Mouse (Mus musculus) right cerebral cortex, adult 2 months (tissue): ENCODE results near the gene Ppie.
"Not testable (repeated sequence)": the region's sequence is repeated elsewhere in the genome, so short reads cannot be mapped to it uniquely, and the experiment has no call there.

Experiments
- DNase-seq, 2 experiments: peaks; one replicate each; pipeline ENCODE4 v3.0.0; 2021 to 2022; ENCODE audit warnings: low spot score in 2 of 2

The Ppie gene

DNA sequence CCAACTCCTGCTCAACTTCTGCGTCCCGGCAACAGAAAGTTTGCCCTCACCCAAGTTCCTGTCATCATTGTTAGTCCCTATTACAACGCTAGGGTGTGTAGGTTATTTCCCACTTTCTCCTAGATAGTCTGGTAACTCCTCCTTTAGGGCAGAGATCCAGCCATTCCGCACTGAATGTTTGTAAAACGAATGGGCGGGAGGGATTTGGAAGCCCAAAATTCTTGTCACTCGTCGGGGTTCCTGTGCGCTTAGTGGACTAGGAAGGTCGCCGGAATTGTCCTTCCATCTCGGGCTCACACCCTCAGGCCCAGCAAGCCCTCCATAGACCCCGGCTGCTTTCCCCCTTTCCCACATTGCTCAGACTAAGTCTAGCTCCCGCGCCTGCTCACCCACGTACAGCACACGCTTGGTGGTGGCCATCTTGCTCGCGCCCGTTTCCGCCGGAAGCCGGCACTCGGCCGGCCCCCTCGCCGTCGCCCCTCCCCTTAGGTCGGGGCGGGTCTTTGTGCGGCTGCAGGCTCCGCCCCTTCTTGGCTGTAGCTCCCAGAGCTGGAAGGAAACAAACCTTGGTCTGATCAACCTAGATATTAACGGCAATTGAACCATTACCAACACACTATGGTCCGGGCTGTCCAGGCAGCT is at the start of gene Ppie:
Gene Ppie (minus strand): TSS at position 439 of the 642 bp plus-strand sequence.
- peak; percentile 66 to 75 for DNase-seq

DNA sequence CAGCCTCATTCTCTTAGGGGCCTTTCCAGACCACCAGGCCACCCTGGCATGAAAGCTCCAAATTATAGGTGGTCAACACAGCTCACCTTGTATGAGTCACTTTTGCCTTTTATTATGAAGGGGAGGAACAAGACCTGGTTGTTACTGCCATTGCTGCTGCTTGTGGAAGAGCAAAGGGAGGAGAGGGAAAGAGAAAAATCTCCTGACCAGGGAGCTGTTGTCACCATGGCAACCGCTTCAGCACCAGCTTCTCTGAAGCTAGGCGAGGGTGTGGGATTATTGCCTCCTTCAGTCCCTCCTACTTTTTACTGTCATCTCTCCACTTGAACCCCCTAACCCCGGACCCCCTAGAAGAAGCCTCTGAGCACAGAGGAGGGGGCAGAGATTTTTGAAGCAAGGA is 45.1 kb upstream of the Ppie start:
- DNase-seq: peak; percentile 58 to 71

DNA sequence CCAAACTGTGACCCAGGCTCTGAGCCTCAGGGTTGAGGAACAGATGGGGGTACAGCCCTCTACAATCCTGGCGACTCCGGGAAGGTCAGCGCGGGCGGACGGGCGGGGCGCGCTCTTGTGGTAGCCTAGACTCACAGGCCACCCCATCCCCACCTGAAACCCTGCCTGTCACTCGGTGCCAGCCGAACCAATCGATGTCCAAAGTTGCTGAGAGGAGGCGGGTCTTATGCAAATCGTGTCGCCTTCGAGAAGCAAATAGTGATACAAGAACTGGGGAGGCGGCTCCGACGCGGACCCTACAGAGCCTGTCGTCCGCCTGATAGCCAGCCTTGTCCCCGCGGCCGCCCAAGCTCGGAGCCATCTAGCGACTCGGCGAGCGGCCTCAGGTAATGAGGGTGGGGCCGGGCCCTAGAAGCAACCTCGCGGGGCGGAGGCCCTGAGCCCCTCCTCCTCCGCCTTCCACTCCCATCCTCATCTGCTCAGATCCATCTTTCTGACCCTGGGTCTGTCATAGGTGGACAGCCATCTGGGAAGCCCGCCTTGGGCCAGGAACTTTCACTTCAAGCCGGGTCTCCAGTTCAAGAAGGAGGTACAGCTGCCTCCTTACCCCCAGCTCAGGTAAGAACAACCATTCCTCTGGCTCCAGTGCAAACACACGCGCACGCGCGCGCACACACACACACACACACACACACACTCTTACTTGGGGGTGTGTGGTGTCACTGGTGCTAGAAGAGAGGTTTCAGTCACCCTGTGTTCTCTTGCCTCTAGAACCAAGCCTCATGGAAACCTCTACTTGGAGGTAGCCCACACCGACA is 43.7 kb upstream of the Ppie start:
- DNase-seq: peak; percentile 94 to 96

DNA sequence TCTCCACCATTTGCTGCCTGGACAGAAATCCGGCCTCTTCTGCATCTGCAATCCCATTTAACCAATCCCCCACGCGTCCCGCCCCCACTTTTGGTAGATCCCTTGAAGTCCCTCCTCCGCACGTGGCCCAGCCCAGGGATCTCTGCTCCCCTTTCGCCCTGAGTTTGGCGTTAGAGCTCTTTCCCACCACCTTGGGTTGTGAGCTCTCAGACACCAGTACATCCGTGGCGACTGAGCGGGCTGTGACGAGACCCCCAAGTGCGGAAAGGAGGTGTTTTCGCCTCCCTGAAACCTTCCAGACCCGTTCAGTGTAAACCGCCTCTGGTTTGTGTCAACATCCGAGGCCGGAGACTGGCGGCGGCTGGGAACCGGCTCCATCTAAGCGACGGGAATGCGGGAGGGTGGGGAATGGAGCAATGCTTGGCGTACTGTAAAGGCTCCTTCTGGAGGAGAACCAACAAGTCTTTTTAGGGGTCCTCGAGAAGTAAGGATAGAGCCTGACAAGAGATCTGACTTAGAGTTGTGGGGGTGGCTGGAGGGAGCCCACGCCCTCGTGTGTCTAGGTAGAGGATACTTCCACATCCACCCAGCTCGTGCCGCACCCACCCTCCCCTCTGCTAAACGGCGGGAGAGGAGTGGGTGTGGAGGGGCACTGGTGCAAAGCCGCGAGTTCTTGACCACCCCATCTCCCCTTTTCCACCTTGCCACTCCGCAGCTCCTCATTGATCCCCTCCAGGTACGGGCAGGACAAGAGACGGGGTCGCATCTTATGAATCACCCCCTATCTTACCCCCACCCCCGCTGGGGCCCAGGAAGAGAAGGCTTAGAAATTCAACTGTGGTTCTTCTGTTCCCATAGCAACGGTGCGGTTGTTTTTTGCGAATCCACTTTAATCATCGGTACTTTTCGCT is 42.8 kb upstream of the Ppie start, which contains the start of gene Hpcal4:
Gene Hpcal4 (plus strand): TSS at position 900 of the 911 bp plus-strand sequence.
- peak; percentile 64 to 65 for DNase-seq

DNA sequence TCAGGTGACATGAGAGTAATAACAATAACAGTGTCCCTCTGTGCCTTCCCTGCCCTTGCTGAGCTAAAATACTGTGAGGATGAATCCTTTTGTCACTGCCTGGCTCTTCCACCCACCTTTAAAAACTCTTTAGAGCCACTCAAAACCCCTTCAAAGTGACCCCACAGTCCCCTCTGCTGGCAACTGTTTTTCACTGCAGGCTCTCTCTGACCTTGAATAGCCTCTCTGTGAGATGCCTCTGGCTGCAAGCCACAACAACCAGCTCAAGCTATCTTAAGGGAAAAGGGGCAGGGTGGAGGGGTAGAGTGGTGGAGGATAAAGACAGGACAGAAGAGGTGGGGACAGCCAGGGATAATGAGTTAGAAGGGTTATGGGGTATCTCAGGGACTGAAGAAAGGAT is 32.1 kb upstream of the Ppie start:
- no peak for DNase-seq

DNA sequence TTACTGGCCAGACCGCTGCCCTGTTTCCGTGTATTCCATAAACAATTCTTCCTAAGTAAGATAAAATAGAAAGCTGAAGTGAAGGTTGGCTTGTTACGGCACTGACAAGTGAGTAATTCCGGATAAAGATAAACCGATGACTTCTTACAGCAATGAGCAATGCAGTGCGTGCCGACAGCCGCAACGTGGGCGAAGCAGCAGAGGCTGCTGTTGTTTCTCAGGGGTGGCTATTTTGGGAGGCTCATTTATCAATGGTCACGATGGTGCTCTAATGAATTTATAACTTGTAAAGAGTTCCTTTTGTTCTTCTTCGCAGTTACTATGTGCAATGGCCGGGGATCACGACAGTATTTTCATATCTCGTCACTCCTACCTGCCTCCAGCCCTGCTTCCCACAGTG is 24.4 kb upstream of the Ppie start:
- DNase-seq: peak; percentile 71 to 73

DNA sequence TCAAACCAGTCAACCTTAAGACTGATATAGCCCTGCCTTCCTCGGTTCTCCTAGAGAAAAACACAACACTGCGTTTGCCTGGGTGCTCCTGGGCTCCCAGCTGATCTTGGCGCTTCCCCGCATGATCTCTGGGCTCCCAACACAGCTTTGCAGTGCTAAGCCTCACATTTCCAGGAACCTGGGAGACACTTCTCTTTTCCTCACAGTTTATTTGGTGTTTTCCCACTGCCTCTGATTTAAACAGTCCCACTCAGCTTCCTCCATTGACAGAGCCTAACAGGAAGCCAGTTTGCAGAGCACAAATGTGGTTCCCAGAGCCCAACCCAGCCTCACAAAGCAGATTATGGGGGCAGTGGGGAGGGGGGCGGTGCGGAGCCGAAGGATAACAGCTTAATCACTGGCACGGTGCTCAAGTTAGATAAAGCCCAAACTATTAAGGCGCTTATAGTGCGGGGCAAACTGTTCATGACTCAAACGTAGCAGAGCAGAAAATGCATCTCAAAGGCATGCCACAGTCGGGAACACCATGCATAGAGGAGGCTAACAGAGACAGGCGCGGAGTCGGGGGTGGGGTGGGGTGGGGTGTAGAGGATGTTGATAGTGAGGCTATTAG is 22.7 kb upstream of the Ppie start:
- peak in 1 of 2 experiments; percentile 25 for DNase-seq

DNA sequence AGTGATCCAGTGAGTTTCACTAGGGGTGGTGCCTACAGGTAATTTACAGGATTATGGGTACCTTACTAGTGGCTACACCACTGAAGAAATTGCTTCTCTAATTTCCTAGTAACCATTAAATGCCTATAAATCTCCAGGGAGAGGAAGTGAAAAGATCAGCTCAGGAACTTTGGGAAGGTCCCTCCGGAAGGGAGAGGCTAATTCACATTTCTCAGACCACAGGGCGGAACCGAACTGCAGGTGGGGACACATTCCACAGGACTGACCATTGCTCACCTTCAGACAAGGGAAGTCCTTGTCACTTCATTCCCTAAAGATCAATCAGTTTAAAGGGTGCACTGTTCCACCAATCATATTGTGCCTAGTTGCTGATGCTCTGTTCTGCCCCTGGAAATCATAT is 21.5 kb upstream of the Ppie start:
- DNase-seq: not testable (repeated sequence)

DNA sequence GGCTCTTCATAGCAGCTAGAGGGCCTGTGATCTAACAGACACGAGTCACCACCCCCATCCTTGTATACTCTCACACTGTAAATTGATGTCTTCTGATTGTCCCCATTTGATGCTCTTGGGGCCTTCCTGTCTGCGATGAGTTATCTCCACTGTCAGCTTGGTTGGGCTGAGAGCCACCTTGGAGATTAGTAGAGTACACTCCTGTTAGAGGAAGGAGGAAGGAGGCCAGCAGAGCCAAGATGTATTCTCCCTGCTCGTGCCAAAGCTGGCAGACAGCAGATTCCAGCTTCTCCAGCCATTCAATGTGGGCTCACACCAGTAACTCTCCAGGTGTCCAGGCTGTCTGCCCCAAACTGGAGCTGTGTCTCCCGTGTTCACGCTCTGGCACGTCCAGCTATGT is 20.8 kb upstream of the Ppie start:
- DNase-seq: no peak

DNA sequence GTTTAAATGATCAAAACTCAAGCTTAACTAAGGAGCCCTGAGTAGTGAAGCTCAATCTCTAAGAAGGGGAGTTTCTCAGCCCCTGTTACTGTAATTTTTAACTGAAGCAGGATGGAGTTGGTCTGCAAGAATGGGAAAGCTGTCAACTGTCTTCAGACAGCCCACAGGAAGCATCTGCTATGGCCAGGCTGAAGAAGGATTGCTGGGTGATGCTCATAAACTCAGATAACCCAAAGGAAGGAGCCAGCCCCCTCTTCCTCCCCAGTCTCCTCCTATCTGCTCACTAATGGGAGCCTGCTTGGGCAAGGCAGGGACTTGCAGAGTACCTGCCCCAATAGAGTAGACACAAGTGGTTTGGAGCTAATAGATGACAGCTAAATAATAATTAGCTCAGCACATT is 16.1 kb upstream of the Ppie start:
- DNase-seq: no peak

DNA sequence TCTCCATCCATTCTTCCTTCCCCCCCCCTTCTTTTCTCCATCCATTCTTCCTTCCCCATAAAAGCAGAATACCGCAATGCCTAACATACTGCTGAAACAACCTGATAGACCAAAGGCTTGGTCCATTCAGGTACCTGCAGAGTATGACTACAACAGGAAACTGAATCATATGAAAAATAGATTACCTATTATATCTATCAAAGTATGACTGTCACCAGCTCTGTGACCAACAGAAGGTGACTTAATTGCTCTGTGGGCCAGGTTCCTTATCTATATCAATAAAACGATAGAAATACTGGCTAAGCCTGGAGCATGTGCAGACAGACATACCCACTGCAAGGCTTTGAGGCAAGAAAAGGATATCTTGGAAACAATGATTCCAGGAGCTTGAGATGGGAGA is 15.7 kb upstream of the Ppie start:
- no peak for DNase-seq

DNA sequence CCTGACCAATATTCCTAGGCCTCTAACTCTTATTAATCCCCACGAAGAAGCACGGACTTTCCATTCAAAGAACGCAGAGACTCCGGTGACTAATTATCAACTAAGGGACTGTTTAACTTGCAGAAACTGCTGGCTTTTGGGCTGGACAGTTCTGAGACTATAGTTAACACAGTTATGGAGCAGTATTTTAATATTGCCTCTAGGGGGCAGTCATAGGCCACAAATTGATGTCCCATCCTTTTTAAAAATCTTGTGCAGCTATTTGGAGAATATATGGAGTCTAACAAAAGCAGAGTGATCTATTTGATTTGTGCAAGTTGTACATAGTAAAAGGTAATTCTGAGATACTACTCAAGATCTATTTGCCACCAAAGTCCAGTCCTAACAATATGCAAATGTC is 15.3 kb upstream of the Ppie start:
- DNase-seq: peak; percentile 38 to 65

DNA sequence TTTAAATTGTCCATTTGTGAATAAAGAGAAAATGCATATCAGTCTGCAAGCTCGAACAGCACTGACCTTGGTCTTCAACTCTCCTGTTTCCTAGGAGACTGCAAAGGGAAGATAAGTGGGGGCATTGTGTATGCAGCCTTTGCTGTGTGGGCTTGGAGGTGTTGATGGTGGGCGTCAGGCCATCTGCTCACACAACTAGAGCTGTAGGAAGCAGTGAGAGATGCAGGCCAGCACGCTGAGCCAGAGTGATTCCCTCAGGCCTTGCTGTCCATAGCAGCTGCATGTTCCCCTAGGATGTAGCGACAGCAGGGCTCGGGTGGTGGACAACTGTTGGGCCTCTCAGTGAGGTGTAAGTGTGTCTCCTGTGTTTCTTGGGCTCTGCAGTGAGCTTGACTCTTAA is 13.2 kb upstream of the Ppie start:
- peak; percentile 87 to 89 for DNase-seq

DNA sequence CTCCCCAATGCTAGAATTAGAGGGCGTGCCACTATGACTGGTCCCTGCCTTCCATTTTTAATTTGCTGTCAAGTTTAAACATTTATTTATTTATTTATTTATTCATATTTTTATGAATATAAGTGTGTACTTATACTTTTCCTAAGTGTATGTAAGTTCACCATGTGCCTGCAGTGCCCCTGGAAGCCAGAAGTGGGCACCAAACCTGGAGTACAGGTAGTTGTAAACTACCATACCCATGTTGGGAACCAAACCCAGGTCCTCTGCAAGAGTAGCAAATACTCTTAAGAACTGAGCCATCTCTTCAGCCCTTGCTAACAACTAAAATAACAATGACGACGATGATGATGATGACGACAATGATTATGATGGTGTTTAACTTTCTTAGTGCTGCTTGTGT is 12.3 kb upstream of the Ppie start:
- DNase-seq: no peak

DNA sequence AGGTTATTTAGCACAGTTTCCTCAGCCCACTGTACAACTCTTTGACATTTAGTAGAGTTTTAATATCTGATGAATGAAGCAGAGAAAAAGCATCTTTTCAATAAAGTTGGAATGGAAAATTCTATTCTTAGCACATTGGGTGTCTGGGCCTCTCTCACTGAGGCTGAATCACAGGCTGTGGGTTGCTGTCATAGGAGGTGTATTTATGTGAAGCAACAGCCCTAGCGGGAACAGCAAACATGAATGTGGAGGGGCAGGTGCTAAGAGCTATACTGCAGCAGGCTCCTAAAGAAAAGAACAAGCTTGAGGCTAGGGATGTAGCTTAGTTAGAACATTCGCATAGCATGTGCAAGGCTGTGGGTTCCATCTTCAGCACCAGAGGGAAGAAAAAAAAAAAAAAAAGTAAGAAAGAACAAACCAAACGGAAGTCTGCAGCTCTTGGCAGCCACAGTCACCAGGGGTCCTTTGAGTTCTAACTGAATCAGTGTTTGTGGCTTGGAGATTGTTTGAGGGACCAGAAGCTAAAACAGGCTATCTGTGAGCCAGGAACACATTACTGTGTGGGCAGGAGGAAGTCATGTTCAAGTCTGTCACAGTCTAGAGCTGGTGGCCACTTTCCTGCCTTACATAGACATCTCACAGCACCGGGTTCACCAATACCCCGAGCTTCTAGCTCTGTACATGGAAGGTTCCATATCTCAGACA is 7.8 kb upstream of the Ppie start:
- peak; percentile 68 to 74 for DNase-seq

DNA sequence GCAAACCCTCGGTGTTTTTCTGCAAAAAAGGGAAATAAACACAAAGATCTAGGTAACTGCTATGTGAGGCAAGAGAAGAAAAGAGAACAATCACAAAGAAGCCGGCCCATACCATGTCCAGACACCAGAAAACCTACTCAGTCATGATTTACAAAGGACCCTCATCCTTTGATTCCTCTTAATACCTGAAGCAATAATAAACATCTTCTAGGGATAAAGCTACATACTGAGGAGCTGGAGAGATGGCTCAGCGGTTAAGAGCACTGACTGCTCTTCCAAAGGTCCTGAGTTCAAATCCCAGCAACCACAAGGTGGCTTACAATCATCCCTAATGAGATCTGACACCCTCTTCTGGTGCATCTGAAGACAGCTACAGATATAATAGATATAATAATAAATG is 2.2 kb downstream of the Ppie start:
- DNase-seq: no peak

DNA sequence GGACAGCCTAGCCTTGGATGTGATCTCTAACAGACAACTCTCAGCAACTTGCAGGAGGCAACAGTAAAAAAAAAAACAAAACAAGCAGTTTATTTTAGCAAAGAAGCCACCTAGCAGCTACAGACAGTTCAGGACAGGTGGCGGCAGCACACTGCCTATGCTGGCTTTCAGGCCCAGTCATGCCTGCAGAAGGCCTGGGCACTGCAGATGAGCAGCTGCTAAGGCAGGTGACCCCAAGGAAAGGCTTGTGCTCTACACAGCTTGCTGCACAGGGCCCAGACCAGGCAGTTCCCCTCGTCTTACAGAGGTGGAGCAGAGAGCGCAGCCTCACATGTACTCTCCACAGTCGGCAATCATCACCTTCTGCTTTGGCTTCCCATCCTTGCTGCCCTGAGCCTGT is 12.7 kb downstream of the Ppie start:
- DNase-seq: no peak

DNA sequence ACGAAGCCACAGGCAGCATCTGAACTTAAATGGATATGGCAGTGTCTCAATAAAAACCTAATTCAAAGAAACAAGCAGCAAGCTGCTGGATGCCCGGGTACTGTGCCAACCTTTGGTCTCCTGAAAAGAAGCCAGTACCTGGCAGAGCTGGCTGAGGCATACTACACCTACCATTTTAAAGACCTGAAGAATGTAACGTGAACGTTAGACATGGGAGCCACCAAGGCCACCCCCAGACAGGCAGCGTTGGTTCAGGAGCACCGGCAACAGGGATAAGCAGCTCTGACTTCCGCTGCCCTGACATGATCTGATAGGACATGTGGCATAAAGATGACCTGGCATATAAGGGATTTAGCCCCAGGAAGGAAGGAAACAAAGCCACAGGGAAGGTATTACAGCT is 13.1 kb downstream of the Ppie start:
- no peak for DNase-seq

DNA sequence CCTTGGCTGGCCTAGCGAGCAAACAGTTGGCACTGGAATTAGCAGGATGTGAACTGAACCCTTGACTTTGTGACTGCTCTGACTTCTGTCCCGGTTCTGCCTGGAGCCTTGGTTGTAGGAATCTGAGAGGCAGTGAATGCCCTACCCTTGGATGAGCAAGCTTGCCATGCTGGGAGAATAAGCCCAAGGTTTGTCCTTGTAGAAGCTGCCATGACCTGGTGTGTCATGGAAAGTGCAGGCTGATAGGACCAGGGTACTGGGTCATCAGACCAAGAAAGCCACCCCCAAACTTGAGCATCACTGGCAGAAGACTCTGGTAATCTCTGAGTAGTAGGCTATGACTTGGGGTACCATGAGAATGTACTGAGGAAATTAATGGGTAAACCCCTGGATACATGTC is 18.5 kb downstream of the Ppie start:
- DNase-seq: no peak

DNA sequence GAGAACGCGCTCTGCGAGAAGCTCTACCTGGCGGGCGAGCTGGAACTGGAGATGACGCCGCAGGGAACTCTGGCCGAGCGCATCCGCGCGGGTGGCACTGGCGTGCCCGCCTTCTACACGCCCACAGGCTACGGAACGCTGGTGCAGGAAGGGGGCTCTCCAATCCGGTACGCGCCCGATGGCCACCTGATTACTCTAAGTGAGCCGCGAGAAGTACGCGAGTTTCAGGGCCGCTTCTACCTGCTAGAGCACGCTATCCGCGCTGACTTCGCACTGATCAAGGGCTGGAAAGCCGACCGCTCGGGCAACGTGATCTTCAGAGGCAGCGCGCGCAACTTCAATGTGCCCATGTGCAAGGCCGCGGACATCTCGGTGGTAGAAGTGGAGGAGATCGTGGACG is 23.1 kb downstream of the Ppie start:
- DNase-seq: peak; percentile 31 to 45

DNA sequence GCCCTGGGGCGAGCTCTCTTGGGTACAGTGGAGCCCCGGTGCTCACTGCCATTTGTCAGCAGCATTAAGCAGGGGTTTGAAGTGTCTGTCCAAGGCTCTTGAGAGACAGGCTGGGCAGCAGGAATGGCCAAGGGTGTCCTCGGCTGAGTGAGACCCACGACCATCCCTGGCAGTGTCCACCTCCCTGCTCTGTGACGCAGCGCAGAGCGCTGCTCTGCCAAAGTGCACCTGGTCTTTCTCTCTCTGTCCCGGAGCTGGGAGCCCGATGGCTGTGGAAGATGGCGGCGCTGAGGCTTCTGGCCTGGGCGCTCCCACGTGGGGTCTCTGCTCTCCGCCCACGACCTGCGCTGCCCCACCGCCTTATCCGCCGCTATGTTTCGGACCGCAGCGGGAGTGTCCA is 23.7 kb downstream of the Ppie start, which contains the start of gene Oxct2b:
Gene Oxct2b (plus strand): TSS at position 256 of the 400 bp plus-strand sequence.
- no peak for DNase-seq
